ENCODE assay signal across 8 mouse cellular contexts in the genomic region with DNA sequence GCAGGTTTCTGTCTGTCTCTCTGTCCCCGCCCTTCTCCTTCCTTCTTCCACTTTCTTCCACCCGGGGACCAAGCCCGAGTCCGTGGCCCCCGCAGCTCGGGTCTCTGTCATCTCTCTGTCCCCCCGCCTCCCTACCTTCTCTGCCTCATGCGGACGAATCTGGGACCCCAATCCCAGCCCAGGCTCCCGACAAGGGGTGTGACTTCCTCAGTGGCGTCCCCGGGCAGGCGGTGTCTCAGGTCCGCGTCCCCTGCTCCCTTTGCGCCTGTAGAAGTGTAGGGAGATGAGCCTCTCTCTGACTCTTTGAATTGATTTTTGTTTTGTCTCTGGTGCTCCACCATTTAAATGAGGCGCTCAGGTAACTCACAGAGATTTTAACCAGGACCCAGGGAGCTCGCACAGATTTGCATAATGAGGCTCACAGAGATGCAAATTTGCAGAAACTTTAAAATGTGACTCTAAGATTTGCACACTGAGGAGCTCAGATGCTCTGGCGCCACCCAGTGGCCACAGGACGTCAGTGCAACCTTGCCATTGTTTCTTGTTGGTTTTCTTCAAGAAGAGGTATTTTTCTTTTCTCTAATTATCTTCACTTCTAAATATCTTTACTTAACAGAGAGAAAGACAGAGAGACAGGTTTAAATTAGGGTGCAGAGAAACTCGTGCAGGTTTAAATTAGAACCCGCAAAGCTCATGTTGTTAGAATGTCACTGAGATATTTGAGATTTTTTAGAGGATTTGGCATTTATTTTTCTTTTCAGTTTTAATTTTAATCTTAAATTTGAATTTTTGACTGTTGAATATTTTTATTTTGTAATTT. TPM values are rescaled to one million over a fixed set of nuclear protein-coding genes. Genes with fewer than 3 reads are reported as not detected.
A peak's percentile ranks its signal among the peaks of the same experiment; 100 is the strongest.
DNase-seq lines count a peak whose midpoint lies in the region; ATAC-seq and TF ChIP-seq lines count a peak whose summit lies in the region.
"Not testable (repeated sequence)": the region's sequence is repeated elsewhere in the genome, so short reads cannot be mapped to it uniquely, and the experiment has no call there.

No protein-coding gene starts in this region.

- TF ChIP-seq CTCF in MEL (IDR thresholded peaks at IDR 0.05 in 2 of 3, conservative IDR thresholded peaks at IDR 0.05 in 1 of 3; ENCODE audit: control insufficient read depth in 1 of 3, insufficient read depth in 1 of 3, low read depth in 2 of 3, low read length in 3 of 3, poor library complexity in 1 of 3, severe bottlenecking in 1 of 3); liver, postnatal 0 days (IDR thresholded peaks at IDR 0.05; ENCODE audit: low read depth); thymus, adult 2 months (IDR thresholded peaks at IDR 0.05; ENCODE audit: borderline replicate concordance, control insufficient read depth, extremely low read depth, insufficient read depth, low read length, poor library complexity): not testable (repeated sequence)

- not testable (repeated sequence) for H3K9ac ChIP-seq in MEL (ENCODE audit: control insufficient read depth, low read depth, low read length, poor library complexity, severe bottlenecking); hindbrain, embryonic 11.5 days (ENCODE audit: low read depth, low read length); liver, postnatal 0 days (replicated peaks); neural tube, embryonic 15.5 days (replicated peaks)

- H3K27ac ChIP-seq in MEL (ENCODE audit: control insufficient read depth, low read depth, low read length); hindbrain, embryonic 11.5 days (ENCODE audit: low read depth, low read length); liver, postnatal 0 days (ENCODE audit: low read depth); neural tube, embryonic 15.5 days (replicated peaks); thymus, adult 2 months (ENCODE audit: control insufficient read depth, insufficient read depth, low read length): not testable (repeated sequence)

- H3K4me2 ChIP-seq in hindbrain, embryonic 11.5 days (replicated peaks; ENCODE audit: low read depth, low read length); liver, postnatal 0 days (ENCODE audit: low read depth, low read length); neural tube, embryonic 15.5 days: not testable (repeated sequence)

- not testable (repeated sequence) for TF ChIP-seq POLR2A in MEL (IDR thresholded peaks at IDR 0.05; ENCODE audit: control insufficient read depth in 1 of 2, insufficient read depth in 1 of 2, low read depth in 1 of 2, low read length in 2 of 2, poor library complexity in 1 of 2); thymus, adult 2 months (IDR thresholded peaks at IDR 0.05; ENCODE audit: control insufficient read depth, extremely low read depth, insufficient read depth, low read length, poor library complexity)

- H3K36me3 ChIP-seq in MEL (ENCODE audit: control insufficient read depth in 1 of 2, insufficient read depth in 2 of 2, low read length in 2 of 2): peaks cover 6 to 22% of the 10 kb centered on the region in 2 experiments
- H3K36me3 ChIP-seq in hindbrain, embryonic 11.5 days (ENCODE audit: control insufficient read depth, insufficient read depth, low read length); liver, postnatal 0 days (replicated peaks; ENCODE audit: insufficient read depth, low read length); neural tube, embryonic 15.5 days; thymus, adult 2 months (ENCODE audit: control insufficient read depth, insufficient read depth, low read length): not testable (repeated sequence)

- not testable (repeated sequence) for H3K4me3 ChIP-seq in MEL (ENCODE audit: control insufficient read depth in 1 of 2, insufficient read depth in 1 of 2, low read depth in 2 of 2, low read length in 2 of 2); hindbrain, embryonic 11.5 days (ENCODE audit: low read depth, low read length); liver, postnatal 0 days (ENCODE audit: low read depth, low read length); neural tube, embryonic 15.5 days (replicated peaks); thymus, adult 2 months (ENCODE audit: control insufficient read depth, insufficient read depth, low read length)

- not testable (repeated sequence) for TF ChIP-seq RAD21 in MEL (IDR thresholded peaks at IDR 0.05; ENCODE audit: low read depth, low read length)

- not testable (repeated sequence) for TF ChIP-seq EP300 in MEL (IDR thresholded peaks at IDR 0.05; ENCODE audit: low read depth in 1 of 2, low read length in 2 of 2); liver, postnatal 0 days (IDR thresholded peaks at IDR 0.05; ENCODE audit: low read depth)

- peak; percentile 92 for ATAC-seq in hindbrain, embryonic 11.5 days (ENCODE audit: low FRiP score)
- ATAC-seq in liver, postnatal 0 days: peak; percentile 56; the same call in 1 of the 2 replicates
- peak; percentile 89 for ATAC-seq in neural tube, embryonic 15.5 days (ENCODE audit: low FRiP score)

- H3K79me2 ChIP-seq in MEL (ENCODE audit: control insufficient read depth, insufficient read depth, low read length, poor library complexity): not testable (repeated sequence)

- not testable (repeated sequence) for H3K9me3 ChIP-seq in MEL (replicated peaks; ENCODE audit: insufficient read depth, low read length); hindbrain, embryonic 11.5 days (ENCODE audit: control insufficient read depth, low read length); liver, postnatal 0 days (ENCODE audit: low read length); neural tube, embryonic 15.5 days (replicated peaks)

- DNase-seq in MEL (ENCODE audit: low read depth, low spot score): peak; percentile 80
- peak; percentile 57 to 68 for DNase-seq in cerebellum, postnatal 10 days
- peak; percentile 43 to 59 for DNase-seq in frontal cortex, postnatal 14 days (ENCODE audit: low spot score in 2 of 2)
- DNase-seq in hindbrain, embryonic 11.5 days (ENCODE audit: low spot score): not testable (repeated sequence)
- DNase-seq in layer of hippocampus, adult 8-10 months (ENCODE audit: low spot score in 2 of 2): peak; percentile 67 to 73
- peak; percentile 62 for DNase-seq in liver, postnatal 0 days
- peak; percentile 56 for DNase-seq in thymus, adult 2 months

- H3K27me3 ChIP-seq in MEL (ENCODE audit: control insufficient read depth in 1 of 2, insufficient read depth in 2 of 2, low read length in 2 of 2); hindbrain, embryonic 11.5 days (ENCODE audit: control insufficient read depth, insufficient read depth, low read length); liver, postnatal 0 days (ENCODE audit: insufficient read depth, low read length); neural tube, embryonic 15.5 days (replicated peaks); thymus, adult 2 months (ENCODE audit: control insufficient read depth, insufficient read depth, low read length): not testable (repeated sequence)

- H3K4me1 ChIP-seq in MEL (ENCODE audit: control insufficient read depth in 1 of 2, insufficient read depth in 2 of 2, low read length in 2 of 2); hindbrain, embryonic 11.5 days (replicated peaks; ENCODE audit: control insufficient read depth, insufficient read depth, low read length); liver, postnatal 0 days (ENCODE audit: insufficient read depth); neural tube, embryonic 15.5 days; thymus, adult 2 months (replicated peaks; ENCODE audit: control insufficient read depth, insufficient read depth, low read length): not testable (repeated sequence)

- 78% methylated on average over 18 of the region's 22 CpGs for WGBS in hindbrain, embryonic 11.5 days
- WGBS in liver, postnatal 0 days (ENCODE audit: insufficient replicate concordance): 76% methylated on average over 13 of the region's 22 CpGs
- 76% methylated on average over 19 of the region's 22 CpGs for WGBS in neural tube, embryonic 15.5 days
- 79% methylated on average over 22 of the region's 22 CpGs for WGBS in thymus, adult 2 months

RNA-seq across cellular contexts. Expression of a gene that starts 35.8 kb away (rescaled TPM):
- not detected in 2 replicates for total RNA-seq in MEL (2012; rRNA removed)
- not detected for polyA plus RNA-seq in MEL (2012; ENCODE audit: insufficient read depth in 1 of 2, insufficient read length in 2 of 2, low read depth in 1 of 2, low replicate concordance in 2 of 2, missing spikeins in 1 of 2)
- not detected in 2 replicates for polyA plus RNA-seq in hindbrain, embryonic 11.5 days (2014; fragmentation: Nextera tagmentation; extraction: Ambion mirVana)
- total RNA-seq in layer of hippocampus, adult 8-10 months (2022): not detected
- not detected in 2 replicates for polyA plus RNA-seq in liver, postnatal 0 days (2015; fragmentation: Nextera tagmentation; extraction: Ambion mirVana)
- not detected in 2 replicates for polyA plus RNA-seq in neural tube, embryonic 15.5 days (2015; fragmentation: Nextera tagmentation; extraction: Ambion mirVana)
- not detected in 2 replicates for polyA plus RNA-seq in thymus, adult 2 months (2012; rRNA removed)
